Mouse (Mus musculus) heart, postnatal 10 days (tissue): ENCODE data around the gene Tph1. TPM values are rescaled to one million over a fixed set of nuclear protein-coding genes. Genes with fewer than 3 reads are reported as not detected.
"Not testable (repeated sequence)": the region's sequence is repeated elsewhere in the genome, so short reads cannot be mapped to it uniquely, and the experiment has no call there.

Experiments used
- DNase-seq, 2 experiments: peaks; one replicate each; pipeline ENCODE4 v3.0.0; 2021
- intact Hi-C: fragments of 180-260 bp; cut with DNase I; formaldehyde crosslinking; loops from one replicate; pipeline ENCODE4 v1.15.1; 2025
- total RNA-seq, 2 experiments: library from RNA; stranded (reverse); gene quantifications; 2 replicates each; pipeline ENCODE4 v1.2.3; 2021

The Tph1 gene
- total RNA-seq, 2 experiments from 2014 or later: not detected

DNA sequence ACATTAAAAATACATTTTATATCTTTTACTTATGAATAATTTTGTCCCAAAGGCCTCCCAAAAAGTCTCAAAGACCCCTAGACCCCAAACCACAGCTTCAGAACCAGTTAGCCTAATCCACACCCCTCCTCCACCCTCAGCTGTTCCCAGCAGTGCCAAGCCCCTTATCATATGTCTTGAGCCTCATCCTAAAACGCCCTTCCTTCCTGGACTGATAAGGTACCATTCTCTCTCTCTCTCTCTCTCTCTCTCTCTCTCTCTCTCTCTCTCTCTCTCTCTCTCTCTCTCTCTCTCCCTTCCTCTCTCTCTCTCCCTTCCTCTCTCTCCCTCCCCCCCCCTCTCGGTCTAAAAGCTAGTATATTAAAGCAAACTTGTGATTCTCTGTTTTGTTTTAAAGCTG lies 20.1 kb downstream of the Tph1 start:
- intact Hi-C loops: loop anchor here (5.0 kb wide), 1 partner anchor 50 kb away; no protein-coding TSS in a partner anchor

GRCm38 (mm10) chr7:46650231-46650630 lies 22.1 kb downstream of the Tph1 start:
- DNase-seq: not testable (repeated sequence)
- intact Hi-C loops: loop anchor here (5.0 kb wide), 1 partner anchor 52 kb away; no protein-coding TSS in a partner anchor

More for the DNA sequence above, 20.1 kb downstream of the Tph1 start:
- no peak for DNase-seq

GRCm38 (mm10) chr7:46648431-46649140 lies 23.8 kb downstream of the Tph1 start:
- DNase-seq: no peak
- intact Hi-C loops: no loop called here

DNA sequence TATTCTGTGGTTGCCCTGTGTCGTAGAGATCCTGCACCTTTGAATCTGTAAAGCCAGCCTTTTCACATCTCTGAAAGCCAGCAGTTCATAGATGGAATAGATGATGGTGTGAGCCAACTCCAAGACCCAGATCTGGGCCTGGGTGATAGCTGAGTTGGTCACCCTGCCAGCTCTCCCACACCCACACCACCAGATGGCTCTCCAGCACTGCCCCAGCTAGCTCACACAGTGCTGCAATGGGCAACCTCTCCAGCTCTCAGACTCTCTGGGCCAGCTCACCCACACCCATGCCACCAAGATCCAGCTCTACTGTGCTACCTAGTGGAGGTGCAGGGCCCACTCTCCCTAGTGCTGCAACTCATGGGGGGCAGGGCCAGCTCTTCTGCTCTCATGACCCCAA lies 29.2 kb downstream of the Tph1 start:
- no peak for DNase-seq
- intact Hi-C loops: no loop called here

- intact Hi-C loops: no loop called here
- no peak for DNase-seq
These were observed 32.3 kb downstream of the Tph1 start for GRCm38 (mm10) chr7:46640062-46640461.

DNA sequence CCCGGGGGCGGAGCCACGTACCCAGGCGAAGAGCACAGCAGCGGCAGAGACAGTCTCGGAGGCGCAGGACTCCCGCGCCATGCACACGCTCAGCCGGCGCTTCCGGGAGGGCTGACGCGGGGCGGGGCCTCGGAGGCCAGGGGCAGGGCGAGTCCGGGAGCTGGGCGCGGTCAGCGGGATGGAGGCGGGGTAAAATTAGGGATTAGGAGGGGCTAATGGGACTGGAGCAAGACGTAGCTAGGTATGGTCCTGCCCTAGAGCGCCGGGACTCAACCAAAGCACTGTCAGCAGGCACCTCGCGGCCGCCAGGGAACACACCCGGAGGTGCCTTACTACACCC lies 32.7 kb downstream of the Tph1 start, which contains the start of gene Sergef:
Gene Sergef (minus strand): TSS at position 116 of the 340 bp plus-strand sequence.
- intact Hi-C loops: no loop called here
- peak; percentile 88 to 91 for DNase-seq

- no peak for DNase-seq
- intact Hi-C loops: no loop called here
These were observed 33.2 kb downstream of the Tph1 start for GRCm38 (mm10) chr7:46638889-46639691.

GRCm38 (mm10) chr7:46628375-46628975 lies 43.9 kb downstream of the Tph1 start:
- DNase-seq: no peak
- intact Hi-C loops: no loop called here

- intact Hi-C loops: no loop called here
- no peak for DNase-seq
These were observed 48.4 kb downstream of the Tph1 start for GRCm38 (mm10) chr7:46623979-46624378.

- intact Hi-C loops: no loop called here
- no peak for DNase-seq
These were observed 53.8 kb downstream of the Tph1 start for GRCm38 (mm10) chr7:46618416-46619110.

- no peak for DNase-seq
- intact Hi-C loops: no loop called here
These were observed 55.8 kb downstream of the Tph1 start for GRCm38 (mm10) chr7:46616429-46617005.

DNA sequence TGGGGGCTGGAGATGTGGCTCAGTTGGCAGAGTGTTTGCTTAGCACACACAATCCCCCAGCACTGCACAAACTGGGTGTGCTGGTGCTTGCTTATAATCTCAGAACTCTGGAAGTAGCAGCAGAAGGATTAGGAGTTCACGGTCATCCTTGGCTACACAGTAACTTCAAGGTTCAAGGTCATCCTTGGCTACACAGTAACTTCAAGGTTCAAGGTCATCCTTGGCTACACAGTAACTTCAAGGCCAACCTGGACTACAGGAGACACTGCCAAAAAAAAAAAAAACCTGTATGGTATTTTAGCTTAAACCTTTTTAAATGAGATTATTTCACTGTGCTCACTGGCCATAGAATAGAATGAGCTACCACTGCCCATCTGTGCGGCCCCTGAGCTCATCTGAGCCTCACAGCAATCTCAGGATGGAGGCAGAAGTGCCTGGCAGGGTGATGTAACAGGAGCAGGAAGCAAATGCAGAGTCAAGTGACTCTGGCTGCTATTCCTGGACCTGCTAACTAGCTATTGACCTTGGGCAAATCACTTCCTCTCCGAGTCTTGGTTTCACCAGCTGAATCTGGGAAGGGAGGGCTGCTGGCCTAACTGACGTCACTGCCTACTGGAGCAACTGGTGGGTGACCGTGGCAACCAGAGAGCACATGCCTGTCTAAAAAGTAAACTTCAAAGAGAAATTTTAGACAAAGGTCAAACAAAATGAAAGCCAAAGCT lies 56.9 kb downstream of the Tph1 start:
- DNase-seq: peak; percentile 48 to 59
- intact Hi-C loops: no loop called here

DNA sequence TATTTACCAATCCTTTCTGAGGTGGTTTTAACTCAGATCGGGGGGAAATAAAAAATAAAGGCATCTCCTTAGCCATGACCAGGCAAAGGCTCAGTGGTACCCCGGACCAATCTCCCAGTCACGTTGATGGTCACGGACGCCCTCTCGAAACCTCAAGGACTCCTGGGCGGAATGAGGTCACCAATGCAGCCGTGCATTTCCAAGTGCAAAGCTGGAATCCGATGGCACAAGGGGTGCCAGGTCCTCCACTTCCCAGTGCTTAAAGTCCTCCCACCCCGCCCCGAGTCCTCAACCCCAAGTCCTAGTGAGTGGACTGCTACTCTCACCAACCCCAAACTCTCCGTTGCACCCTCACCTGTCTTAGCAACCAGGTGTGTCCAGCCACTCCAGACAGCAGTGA lies 58.1 kb downstream of the Tph1 start:
- no peak for DNase-seq
- intact Hi-C loops: no loop called here

GRCm38 (mm10) chr7:46613091-46613490 lies 59.2 kb downstream of the Tph1 start:
- DNase-seq: no peak
- intact Hi-C loops: no loop called here

GRCm38 (mm10) chr7:46612421-46612937 lies 59.9 kb downstream of the Tph1 start:
- DNase-seq: peak in 1 of 2 experiments; percentile 18
- intact Hi-C loops: no loop called here

GRCm38 (mm10) chr7:46611970-46612369 lies 60.4 kb downstream of the Tph1 start:
- DNase-seq: peak; percentile 52 to 57
- intact Hi-C loops: no loop called here

- no peak for DNase-seq
- intact Hi-C loops: loop anchor here (5.0 kb wide), 1 partner anchor 512 kb away; no protein-coding TSS in a partner anchor
These were observed 63.0 kb downstream of the Tph1 start for GRCm38 (mm10) chr7:46609317-46609716.

- peak; percentile 57 to 73 for DNase-seq
- intact Hi-C loops: loop anchor here (1.0 to 5.0 kb wide), 4 partner anchors 73 to 510 kb away; no protein-coding TSS in a partner anchor
These were observed 64.8 kb downstream of the Tph1 start for GRCm38 (mm10) chr7:46607428-46608055.

GRCm38 (mm10) chr7:46607031-46607426 lies 65.3 kb downstream of the Tph1 start:
- DNase-seq: no peak
- intact Hi-C loops: loop anchor here (1.0 to 5.0 kb wide), 4 partner anchors 72 to 510 kb away; no protein-coding TSS in a partner anchor
